Mouse (Mus musculus): ENCODE results near the gene Hoxa6. TPM values are rescaled to one million over a fixed set of nuclear protein-coding genes. Genes with fewer than 3 reads are reported as not detected.

The Hoxa6 gene
- polyA plus RNA-seq, 1 experiment from 2014 or later, result not detected

GRCm38 (mm10) chr6:52174968-52175751 lies 33.4 kb downstream of the Hoxa6 start:
- Histone ChIP-seq H3K4me3 (ENCODE audit: control insufficient read depth in 1 of 2, insufficient read depth in 1 of 2, low read depth in 1 of 2, low read length in 2 of 2) (peak overlapping the region; percentile 32 to 36), H3K4me1 (ENCODE audit: control insufficient read depth in 2 of 2, insufficient read depth in 2 of 2, low read length in 2 of 2) (peaks cover 0 to 3% of the 10 kb centered on the region in 2 experiments; a peak in 2 of 4 replicates), H3K9me3 (ENCODE audit: control insufficient read depth, low read length) (no peaks in the 10 kb centered on the region), H3K27ac (replicated peaks in 1 of 2; ENCODE audit: control insufficient read depth in 1 of 2, insufficient read depth in 1 of 2, low read depth in 2 of 2, low read length in 2 of 2) (peak overlapping the region; percentile 45 to 55; a peak in 3 of 4 replicates), H3K4me2 (ENCODE audit: low read length) (0 out of 2 replicates have a peak overlapping the region, but pooled peaks have one; percentile 0), H3K9ac (ENCODE audit: low read length) (peak overlapping the region; percentile 31), H3K27me3 (ENCODE audit: control insufficient read depth, insufficient read depth, low read length) (peaks cover 98% of the 10 kb centered on the region), H3K36me3 (ENCODE audit: control insufficient read depth, insufficient read depth, low read length) (no peaks in the 10 kb centered on the region)
- ATAC-seq (ENCODE audit: insufficient number of reproducible peaks, insufficient read depth, low FRiP score, low read depth), result no peak
- WGBS, result 1% methylated on average over 38 of the region's 41 CpGs

DNA sequence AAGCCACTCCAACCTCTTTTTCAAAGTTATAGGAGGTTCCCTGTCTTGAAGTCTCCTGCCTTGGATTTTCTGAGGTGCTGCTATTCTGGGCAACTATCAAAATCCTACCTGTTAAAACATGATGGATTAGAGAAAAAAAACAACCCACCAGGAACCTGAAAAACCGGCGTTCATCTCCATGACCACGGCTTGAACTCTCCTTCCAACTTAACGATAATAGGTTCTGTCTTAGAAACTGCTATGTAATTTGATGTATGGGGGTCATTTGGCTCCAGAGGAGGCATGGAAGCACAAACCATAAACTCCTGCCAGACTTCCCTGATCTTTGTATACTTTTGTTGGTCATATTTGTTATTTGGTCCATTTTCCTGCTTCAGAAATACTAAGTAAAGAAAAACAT lies 34.9 kb downstream of the Hoxa6 start:
- H3K4me1 ChIP-seq (ENCODE audit: control insufficient read depth in 2 of 2, insufficient read depth in 2 of 2, low read length in 2 of 2), result peaks cover 0 to 3% of the 10 kb centered on the region in 2 experiments; a peak in 2 of 4 replicates
- no peak overlapping the region for H3K27ac ChIP-seq (replicated peaks in 1 of 2; ENCODE audit: control insufficient read depth in 1 of 2, insufficient read depth in 1 of 2, low read depth in 2 of 2, low read length in 2 of 2)
- 9% methylated on average over 4 of the region's 4 CpGs for WGBS
- no peak for ATAC-seq (ENCODE audit: insufficient number of reproducible peaks, insufficient read depth, low FRiP score, low read depth)
- no peaks in the 10 kb centered on the region for H3K36me3 ChIP-seq (ENCODE audit: control insufficient read depth, insufficient read depth, low read length)
- peak overlapping the region; percentile 8; the same call in 1 of the 2 replicates for H3K4me2 ChIP-seq (ENCODE audit: low read length)
- no peaks in the 10 kb centered on the region for H3K9me3 ChIP-seq (ENCODE audit: control insufficient read depth, low read length)
- H3K4me3 ChIP-seq (ENCODE audit: control insufficient read depth in 1 of 2, insufficient read depth in 1 of 2, low read depth in 1 of 2, low read length in 2 of 2), result no peak overlapping the region
- no peak overlapping the region for H3K9ac ChIP-seq (ENCODE audit: low read length)
- H3K27me3 ChIP-seq (ENCODE audit: control insufficient read depth, insufficient read depth, low read length), result peaks cover 96% of the 10 kb centered on the region

GRCm38 (mm10) chr6:52172501-52172900 lies 36.0 kb downstream of the Hoxa6 start:
- peaks cover 97% of the 10 kb centered on the region for H3K27me3 ChIP-seq (ENCODE audit: control insufficient read depth, insufficient read depth, low read length)

DNA sequence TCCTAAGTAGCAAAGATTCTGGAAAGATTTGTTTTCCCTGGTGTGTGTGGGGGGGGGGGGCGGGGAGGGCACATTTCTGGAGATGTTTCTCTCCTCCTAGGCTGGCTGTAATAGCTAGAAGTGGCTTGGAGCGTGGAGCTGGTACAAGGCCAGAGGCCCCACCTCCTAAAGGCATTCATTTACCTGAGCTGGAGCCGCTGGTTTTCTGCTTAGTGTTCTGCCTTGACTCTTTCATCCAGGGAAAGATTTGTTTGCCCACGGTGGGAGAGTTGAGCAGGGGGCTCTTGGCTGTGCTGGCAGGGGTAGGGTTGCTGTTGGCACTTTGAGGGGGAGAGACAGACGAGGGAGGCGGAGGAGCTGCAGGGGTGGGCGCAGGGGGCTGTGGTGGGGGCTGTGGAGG lies 36.6 kb downstream of the Hoxa6 start:
- ATAC-seq (ENCODE audit: insufficient number of reproducible peaks, insufficient read depth, low FRiP score, low read depth), result no peak
- H3K9ac ChIP-seq (ENCODE audit: low read length), result no peak overlapping the region
- WGBS, result 9% methylated on average over 7 of the region's 7 CpGs

More at GRCm38 (mm10) chr6:52172501-52172900, 36.0 kb downstream of the Hoxa6 start:
- WGBS, result 1% methylated on average over 35 of the region's 35 CpGs
- Histone ChIP-seq H3K4me3 (ENCODE audit: control insufficient read depth in 1 of 2, insufficient read depth in 1 of 2, low read depth in 1 of 2, low read length in 2 of 2) (peak overlapping the region; percentile 18 to 23), H3K9ac (ENCODE audit: low read length) (no peak overlapping the region; the same call in 1 of the 2 replicates), H3K4me2 (ENCODE audit: low read length) (peak overlapping the region; percentile 52), H3K4me1 (ENCODE audit: control insufficient read depth in 2 of 2, insufficient read depth in 2 of 2, low read length in 2 of 2) (peaks cover 0 to 3% of the 10 kb centered on the region in 2 experiments; a peak in 2 of 4 replicates), H3K9me3 (ENCODE audit: control insufficient read depth, low read length) (no peaks in the 10 kb centered on the region), H3K36me3 (ENCODE audit: control insufficient read depth, insufficient read depth, low read length) (no peaks in the 10 kb centered on the region), H3K27ac (replicated peaks in 1 of 2; ENCODE audit: control insufficient read depth in 1 of 2, insufficient read depth in 1 of 2, low read depth in 2 of 2, low read length in 2 of 2) (peak overlapping the region in 1 of 2 experiments; percentile 23; a peak in 1 of 4 replicates)
- ATAC-seq (ENCODE audit: insufficient number of reproducible peaks, insufficient read depth, low FRiP score, low read depth), result no peak

GRCm38 (mm10) chr6:52171331-52171730 lies 37.2 kb downstream of the Hoxa6 start:
- 9% methylated on average over 4 of the region's 4 CpGs for WGBS
- Histone ChIP-seq H3K4me2 (ENCODE audit: low read length) (no peak overlapping the region), H3K27me3 (ENCODE audit: control insufficient read depth, insufficient read depth, low read length) (peaks cover 97% of the 10 kb centered on the region), H3K9me3 (ENCODE audit: control insufficient read depth, low read length) (no peaks in the 10 kb centered on the region), H3K27ac (replicated peaks in 1 of 2; ENCODE audit: control insufficient read depth in 1 of 2, insufficient read depth in 1 of 2, low read depth in 2 of 2, low read length in 2 of 2) (no peak overlapping the region; a peak in 1 of 4 replicates), H3K4me3 (ENCODE audit: control insufficient read depth in 1 of 2, insufficient read depth in 1 of 2, low read depth in 1 of 2, low read length in 2 of 2) (no peak overlapping the region), H3K9ac (ENCODE audit: low read length) (no peak overlapping the region), H3K36me3 (ENCODE audit: control insufficient read depth, insufficient read depth, low read length) (no peaks in the 10 kb centered on the region), H3K4me1 (ENCODE audit: control insufficient read depth in 2 of 2, insufficient read depth in 2 of 2, low read length in 2 of 2) (peaks cover 0 to 3% of the 10 kb centered on the region in 2 experiments; a peak in 2 of 4 replicates)
- no peak for ATAC-seq (ENCODE audit: insufficient number of reproducible peaks, insufficient read depth, low FRiP score, low read depth)

More for the DNA sequence above, 36.6 kb downstream of the Hoxa6 start:
- H3K4me3 ChIP-seq (ENCODE audit: control insufficient read depth in 1 of 2, insufficient read depth in 1 of 2, low read depth in 1 of 2, low read length in 2 of 2), result peak overlapping the region in 1 of 2 experiments; percentile 23; a peak in 1 of 4 replicates
- H3K4me1 ChIP-seq (ENCODE audit: control insufficient read depth in 2 of 2, insufficient read depth in 2 of 2, low read length in 2 of 2), result peaks cover 0 to 3% of the 10 kb centered on the region in 2 experiments; a peak in 2 of 4 replicates
- H3K27ac ChIP-seq (replicated peaks in 1 of 2; ENCODE audit: control insufficient read depth in 1 of 2, insufficient read depth in 1 of 2, low read depth in 2 of 2, low read length in 2 of 2), result no peak overlapping the region
- peak overlapping the region; percentile 52; the same call in 1 of the 2 replicates for H3K4me2 ChIP-seq (ENCODE audit: low read length)
- H3K9me3 ChIP-seq (ENCODE audit: control insufficient read depth, low read length), result no peaks in the 10 kb centered on the region
- no peaks in the 10 kb centered on the region for H3K36me3 ChIP-seq (ENCODE audit: control insufficient read depth, insufficient read depth, low read length)
- peaks cover 97% of the 10 kb centered on the region for H3K27me3 ChIP-seq (ENCODE audit: control insufficient read depth, insufficient read depth, low read length)

- no peak for ATAC-seq (ENCODE audit: insufficient number of reproducible peaks, insufficient read depth, low FRiP score, low read depth)
These were observed 37.7 kb downstream of the Hoxa6 start for GRCm38 (mm10) chr6:52170898-52171223.

GRCm38 (mm10) chr6:52170166-52170897 lies 38.2 kb downstream of the Hoxa6 start:
- peak overlapping the region; percentile 19 to 41; a peak in 2 of 4 replicates for H3K27ac ChIP-seq (replicated peaks in 1 of 2; ENCODE audit: control insufficient read depth in 1 of 2, insufficient read depth in 1 of 2, low read depth in 2 of 2, low read length in 2 of 2)
- peak overlapping the region; percentile 7; the same call in 1 of the 2 replicates for H3K4me2 ChIP-seq (ENCODE audit: low read length)
- no peaks in the 10 kb centered on the region for H3K36me3 ChIP-seq (ENCODE audit: control insufficient read depth, insufficient read depth, low read length)
- H3K4me1 ChIP-seq (ENCODE audit: control insufficient read depth in 2 of 2, insufficient read depth in 2 of 2, low read length in 2 of 2), result peaks cover 0 to 3% of the 10 kb centered on the region in 2 experiments; a peak in 2 of 4 replicates
- no peak for ATAC-seq (ENCODE audit: insufficient number of reproducible peaks, insufficient read depth, low FRiP score, low read depth)
- no peaks in the 10 kb centered on the region for H3K9me3 ChIP-seq (ENCODE audit: control insufficient read depth, low read length)
- H3K4me3 ChIP-seq (ENCODE audit: control insufficient read depth in 1 of 2, insufficient read depth in 1 of 2, low read depth in 1 of 2, low read length in 2 of 2), result no peak overlapping the region
- peak overlapping the region; percentile 12; the same call in 1 of the 2 replicates for H3K9ac ChIP-seq (ENCODE audit: low read length)
- WGBS, result 4% methylated on average over 39 of the region's 40 CpGs
- peaks cover 97% of the 10 kb centered on the region for H3K27me3 ChIP-seq (ENCODE audit: control insufficient read depth, insufficient read depth, low read length)

More at GRCm38 (mm10) chr6:52170898-52171223, 37.7 kb downstream of the Hoxa6 start:
- H3K4me2 ChIP-seq (ENCODE audit: low read length), result 0 out of 2 replicates have a peak overlapping the region, but pooled peaks have one; percentile 7
- H3K9ac ChIP-seq (ENCODE audit: low read length), result no peak overlapping the region
- peaks cover 0 to 3% of the 10 kb centered on the region in 2 experiments; a peak in 2 of 4 replicates for H3K4me1 ChIP-seq (ENCODE audit: control insufficient read depth in 2 of 2, insufficient read depth in 2 of 2, low read length in 2 of 2)
- peak overlapping the region; percentile 19 to 41; a peak in 2 of 4 replicates for H3K27ac ChIP-seq (replicated peaks in 1 of 2; ENCODE audit: control insufficient read depth in 1 of 2, insufficient read depth in 1 of 2, low read depth in 2 of 2, low read length in 2 of 2)
- no peaks in the 10 kb centered on the region for H3K9me3 ChIP-seq (ENCODE audit: control insufficient read depth, low read length)
- no peak overlapping the region for H3K4me3 ChIP-seq (ENCODE audit: control insufficient read depth in 1 of 2, insufficient read depth in 1 of 2, low read depth in 1 of 2, low read length in 2 of 2)
- WGBS, result 8% methylated on average over 5 of the region's 5 CpGs
- peaks cover 97% of the 10 kb centered on the region for H3K27me3 ChIP-seq (ENCODE audit: control insufficient read depth, insufficient read depth, low read length)
- no peaks in the 10 kb centered on the region for H3K36me3 ChIP-seq (ENCODE audit: control insufficient read depth, insufficient read depth, low read length)
